In genomic region chrX:41970096-41970495, GRCm38 (mm10) we compare ENCODE assay signal across 21 mouse cellular contexts.
"Had no signal": no experiment of that assay in that cellular context is flagged by ENCODE, and none has a peak within 500 bp of the region (broad histone marks: within the 10 kb centered on the region; RNA-seq: fewer than 3 reads in every experiment).

No protein-coding gene starts in this region.

- DNase-seq: gastrocnemius, postnatal 14 days; gastrocnemius, postnatal 36 days; heart, adult 11 months; heart, adult 2 months; heart, postnatal 14 days; heart, postnatal 36 days; kidney, adult 11 months; kidney, postnatal 36 days; liver; liver, embryonic 13.5 days had no signal

- H3K4me1 ChIP-seq: heart, embryonic 13.5 days; heart, embryonic 15.5 days; hindbrain, embryonic 13.5 days; hindbrain, embryonic 15.5 days; kidney, embryonic 15.5 days; limb, embryonic 10.5 days; limb, embryonic 12.5 days; liver, embryonic 13.5 days; liver, embryonic 15.5 days had no signal

- H3K4me3 ChIP-seq: heart, adult 2 months; heart, embryonic 13.5 days; heart, embryonic 15.5 days; hindbrain, embryonic 13.5 days; hindbrain, embryonic 15.5 days; kidney, embryonic 15.5 days; left cerebral cortex, adult 2 months; limb, embryonic 10.5 days; limb, embryonic 12.5 days; liver, embryonic 13.5 days; liver, embryonic 15.5 days had no signal

- H3K27ac ChIP-seq: heart, adult 2 months; heart, embryonic 13.5 days; heart, embryonic 15.5 days; hindbrain, embryonic 13.5 days; hindbrain, embryonic 15.5 days; hindbrain, postnatal 0 days; kidney, embryonic 15.5 days; kidney, postnatal 0 days; left cerebral cortex, adult 2 months; limb, embryonic 10.5 days; limb, embryonic 12.5 days; liver, embryonic 13.5 days; liver, embryonic 15.5 days had no signal
